Mouse (Mus musculus) liver, postnatal 0 days (tissue): Measurements from ENCODE around the gene Rplp1.

Experiments
- CTCF ChIP-seq: sonication (generic); IDR thresholded peaks from 2 replicates; pipeline ENCODE4 v1.5.1; 2016; ENCODE audit warnings: antibody characterized with exemption, low read depth
- EP300 ChIP-seq: IDR thresholded peaks from 2 replicates; pipeline ENCODE4 v1.6.1; 2016; ENCODE audit warnings: antibody characterized with exemption, low read depth, mild to moderate bottlenecking

GRCm38 (mm10) chr9:61872246-61872941, 41.9 kb downstream of the Rplp1 start:
- TF ChIP-seq CTCF (no peak), EP300 (no peak)
